Mouse (Mus musculus) cortical plate, adult 2 months (tissue): ENCODE results near the gene Slc48a1.

Experiments used
- CTCF ChIP-seq: fragments of 200-500 bp; IDR thresholded peaks from 2 replicates; pipeline ENCODE4 v1.5.1; 2011; ENCODE audit warnings: mild to moderate bottlenecking, control low read depth, low read length; ENCODE audit not compliant: insufficient read depth; ENCODE audit errors: extremely low read depth
- POLR2A ChIP-seq: fragments of 200-500 bp; IDR thresholded peaks from 2 replicates; pipeline ENCODE4 v1.6.1; 2011; ENCODE audit warnings: mild to moderate bottlenecking, low read length, control low read depth; ENCODE audit not compliant: insufficient read depth; ENCODE audit errors: extremely low read depth

DNA sequence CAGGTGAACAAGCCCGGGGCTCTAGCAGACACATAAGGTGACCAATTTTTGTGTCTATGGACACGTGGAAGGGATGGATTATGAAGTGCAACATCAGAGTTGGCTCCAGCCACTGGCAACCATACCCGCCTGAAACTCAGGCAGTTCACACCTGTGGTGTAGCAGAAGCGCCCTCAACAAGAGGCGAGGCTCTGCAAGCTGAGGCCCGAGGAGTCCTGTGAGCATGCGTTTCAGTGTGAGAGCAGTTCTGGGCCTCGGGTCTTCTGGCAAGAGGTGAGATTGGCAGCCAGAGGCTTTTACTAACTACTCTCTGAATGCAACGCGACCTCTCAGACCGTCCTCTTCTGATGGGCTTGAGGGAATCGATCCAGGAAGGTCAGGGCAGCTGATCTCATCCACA is 36.7 kb upstream of the Slc48a1 start:
- TF ChIP-seq CTCF (no peak), POLR2A (no peak)
